28 mouse cellular contexts compared by ENCODE assay signal in genomic region chr4:121163501-121164030, GRCm38 (mm10). TPM values are rescaled to one million over a fixed set of nuclear protein-coding genes. Genes with fewer than 3 reads are reported as not detected.
DNase-seq lines count a peak whose midpoint lies in the region; ATAC-seq and TF ChIP-seq lines count a peak whose summit lies in the region.
"Had no signal": no experiment of that assay in that cellular context is flagged by ENCODE, and none has a peak within 500 bp of the region (broad histone marks: within the 10 kb centered on the region; RNA-seq: fewer than 3 reads in every experiment).

No protein-coding gene starts in this region.

- peaks cover 2% of the 10 kb centered on the region; the same call in 1 of the 2 replicates for H3K79me2 ChIP-seq in liver, adult 2 months (ENCODE audit: control insufficient read depth, insufficient read depth, low read length)

- peaks cover 15% of the 10 kb centered on the region; the same call in 1 of the 2 replicates for H3K4me1 ChIP-seq in kidney, adult 2 months (ENCODE audit: control insufficient read depth, insufficient read depth, low read length)
- peaks cover 18% of the 10 kb centered on the region; the same call in 1 of the 2 replicates for H3K4me1 ChIP-seq in liver, adult 2 months (ENCODE audit: control insufficient read depth, insufficient read depth, low read length)
- H3K4me1 ChIP-seq in liver, embryonic 12.5 days, result no peaks in the 10 kb centered on the region
- H3K4me1 ChIP-seq: embryonic facial prominence, embryonic 13.5 days; forebrain, embryonic 13.5 days; heart, embryonic 13.5 days; hindbrain, embryonic 12.5 days had no signal

- DNase-seq in heart, adult 11 months, result peak; percentile 89
- no peak for DNase-seq in heart, postnatal 14 days
- DNase-seq in kidney, adult 2 months, result peak; percentile 65
- DNase-seq in kidney, adult 18-20 months, result no peak
- DNase-seq in liver, adult 2 months (ENCODE audit: extremely low read depth, low read depth, low spot score), result peak; percentile 96
- no peak for DNase-seq in layer of hippocampus, postnatal 25 days (ENCODE audit: extremely low spot score in 1 of 2, low spot score in 1 of 2)
- DNase-seq in right cerebral cortex, postnatal 25 days, result no peak
- DNase-seq: adrenal gland, adult 2 months; adrenal gland, postnatal 25 days; cerebellum, adult 18-20 months; cerebellum, adult 9-11 months; cerebellum, postnatal 36 days; forebrain, postnatal 0 days; gastrocnemius, postnatal 14 days; heart, postnatal 4 days had no signal

- H3K4me2 ChIP-seq in liver, embryonic 12.5 days, result no peak overlapping the region
- H3K4me2 ChIP-seq: embryonic facial prominence, embryonic 13.5 days; forebrain, embryonic 13.5 days; heart, embryonic 13.5 days; hindbrain, embryonic 12.5 days had no signal

- no peaks in the 10 kb centered on the region for H3K27me3 ChIP-seq in kidney, adult 2 months (replicated peaks; ENCODE audit: control insufficient read depth, insufficient read depth, low read length)
- no peaks in the 10 kb centered on the region for H3K27me3 ChIP-seq in liver, adult 2 months (ENCODE audit: control insufficient read depth, insufficient read depth, low read length)
- no peaks in the 10 kb centered on the region for H3K27me3 ChIP-seq in liver, embryonic 12.5 days (replicated peaks)
- H3K27me3 ChIP-seq: embryonic facial prominence, embryonic 13.5 days; forebrain, embryonic 13.5 days; heart, embryonic 13.5 days; hindbrain, embryonic 12.5 days; Patski had no signal

- no peak overlapping the region; the same call in 1 of the 2 replicates for H3K9ac ChIP-seq in liver, adult 2 months (ENCODE audit: low read depth, low read length)
- H3K9ac ChIP-seq in liver, embryonic 12.5 days, result no peak overlapping the region
- H3K9ac ChIP-seq: embryonic facial prominence, embryonic 13.5 days; forebrain, embryonic 13.5 days; forebrain, postnatal 0 days; heart, embryonic 13.5 days; hindbrain, embryonic 12.5 days had no signal

- no peak for ATAC-seq in liver, embryonic 12.5 days
- ATAC-seq: activated CD4-positive, CD25-positive, alpha-beta regulatory T cell, adult 4 months; forebrain, embryonic 13.5 days; forebrain, postnatal 0 days; hindbrain, embryonic 16.5 days; Patski had no signal

- TF ChIP-seq CTCF in kidney, adult 2 months (conservative IDR thresholded peaks at IDR 0.05; ENCODE audit: insufficient read depth, insufficient read length, low read depth, low read length), result no peak
- TF ChIP-seq CTCF in liver, adult 2 months (IDR thresholded peaks at IDR 0.05; ENCODE audit: low read depth, low read length), result no peak

- H3K4me3 ChIP-seq in kidney, adult 2 months (ENCODE audit: insufficient read depth, low read depth, low read length), result no peak overlapping the region
- no peak overlapping the region for H3K4me3 ChIP-seq in liver, adult 2 months (ENCODE audit: insufficient read depth, low read depth, low read length)
- H3K4me3 ChIP-seq in liver, embryonic 12.5 days, result no peak overlapping the region
- H3K4me3 ChIP-seq: embryonic facial prominence, embryonic 13.5 days; forebrain, embryonic 13.5 days; heart, embryonic 13.5 days; hindbrain, embryonic 12.5 days had no signal

- 67% methylated on average over 2 of the region's 2 CpGs for WGBS in kidney, adult 2 months
- WGBS in liver, adult 2 months, result 21% methylated on average over 2 of the region's 2 CpGs
- 86% methylated on average over 2 of the region's 2 CpGs for WGBS in liver, embryonic 12.5 days (ENCODE audit: insufficient replicate concordance)

- peak overlapping the region; percentile 90 for H3K27ac ChIP-seq in kidney, adult 2 months (ENCODE audit: insufficient read depth, low read depth, low read length)
- peak overlapping the region; percentile 91 for H3K27ac ChIP-seq in liver, adult 2 months (replicated peaks; ENCODE audit: insufficient read depth, low read depth, low read length)
- no peak overlapping the region for H3K27ac ChIP-seq in liver, embryonic 12.5 days
- H3K27ac ChIP-seq: embryonic facial prominence, embryonic 13.5 days; forebrain, embryonic 13.5 days; heart, embryonic 13.5 days; hindbrain, embryonic 12.5 days had no signal

- intact Hi-C loops in heart, postnatal 14 days (cut with DNase I), result no loop called here

- TF ChIP-seq POLR2A in kidney, adult 2 months (IDR thresholded peaks at IDR 0.05; ENCODE audit: low read depth, low read length), result no peak
- TF ChIP-seq POLR2A in liver, adult 2 months (IDR thresholded peaks at IDR 0.05; ENCODE audit: extremely low read depth, insufficient read depth, low read length), result no peak

- no peaks in the 10 kb centered on the region for H3K9me3 ChIP-seq in liver, embryonic 12.5 days (replicated peaks)
- H3K9me3 ChIP-seq: embryonic facial prominence, embryonic 13.5 days; forebrain, embryonic 13.5 days; hindbrain, embryonic 12.5 days had no signal

- H3K36me3 ChIP-seq in kidney, adult 2 months (ENCODE audit: control insufficient read depth, insufficient read depth, low read length), result peaks cover 5% of the 10 kb centered on the region
- peaks cover 7% of the 10 kb centered on the region; the same call in 1 of the 2 replicates for H3K36me3 ChIP-seq in liver, adult 2 months (ENCODE audit: control insufficient read depth, insufficient read depth, low read length)
- H3K36me3 ChIP-seq in liver, embryonic 12.5 days, result peaks cover 71% of the 10 kb centered on the region

RNA-seq across cellular contexts. Expression of gene Rlf, which starts 51.3 kb away (rescaled TPM):
- total RNA-seq in heart, postnatal 14 days (2021), result 10 to 100 TPM; 15.6 to 16.9 TPM
- 2.3 and 2.7 TPM in 2 replicates for polyA plus RNA-seq in kidney, adult 2 months (2012; rRNA removed)
- total RNA-seq in liver, adult 2 months (2014; rRNA removed), result 9.5 and 10.5 TPM in 2 replicates
- polyA plus RNA-seq in liver, adult 2 months (2012; rRNA removed), result 1.3 and 1.5 TPM in 2 replicates
- 16.1 TPM in 2 replicates for polyA plus RNA-seq in liver, embryonic 12.5 days (2016; fragmentation: Nextera tagmentation; extraction: Ambion mirVana)
- 10 to 100 TPM; 28.4 to 31.8 TPM for total RNA-seq in layer of hippocampus, postnatal 25 days (2021)

RNA-seq across cellular contexts. Expression of gene Tmco2, which starts 54.5 kb away (rescaled TPM):
- total RNA-seq in heart, postnatal 14 days (2021), result not detected
- 0.14 TPM in 1 of 2 replicates, not detected in the other for polyA plus RNA-seq in kidney, adult 2 months (2012; rRNA removed)
- total RNA-seq in liver, adult 2 months (2014; rRNA removed), result not detected in 2 replicates
- polyA plus RNA-seq in liver, adult 2 months (2012; rRNA removed), result not detected in 2 replicates
- not detected in 2 replicates for polyA plus RNA-seq in liver, embryonic 12.5 days (2016; fragmentation: Nextera tagmentation; extraction: Ambion mirVana)
- not detected for total RNA-seq in layer of hippocampus, postnatal 25 days (2021)
- total RNA-seq: adrenal gland, adult 2 months; adrenal gland, postnatal 25 days; forebrain, postnatal 0 days; gastrocnemius, adult 18-20 months; gastrocnemius, postnatal 14 days; granulocyte monocyte progenitor cell, adult 5-6 weeks; heart, postnatal 4 days; MEL had no signal
- polyA plus RNA-seq: activated CD4-positive, CD25-positive, alpha-beta regulatory T cell, adult 4 months; adrenal gland, adult 2 months; C2C12; embryonic facial prominence, embryonic 13.5 days; forebrain, embryonic 13.5 days; forebrain, postnatal 0 days; heart, embryonic 13.5 days; heart, postnatal 0 days; hindbrain, embryonic 12.5 days; hindbrain, embryonic 16.5 days; Patski had no signal

Comparison
In these comparisons a context has a peak if more than half of its experiments do, and no peak if none do; other contexts are left out.
1. DNase-seq: peak in heart, adult 11 months (single experiment), kidney, adult 2 months (single experiment) and liver, adult 2 months (single experiment); none in heart, postnatal 14 days (0 of 2), kidney, adult 18-20 months (single experiment), layer of hippocampus, postnatal 25 days (0 of 2) and right cerebral cortex, postnatal 25 days (single experiment).